In genomic region chr4:34976916-34977702, GRCm38 (mm10) we compare ENCODE assay signal across 17 mouse cellular contexts.
DNase-seq lines count a peak whose midpoint lies in the region; ATAC-seq and TF ChIP-seq lines count a peak whose summit lies in the region.
"Had no signal": no experiment of that assay in that cellular context is flagged by ENCODE, and none has a peak within 500 bp of the region (broad histone marks: within the 10 kb centered on the region; RNA-seq: fewer than 3 reads in every experiment).

No protein-coding gene starts in this region.

- no peak for TF ChIP-seq CTCF in midbrain, postnatal 0 days (IDR thresholded peaks at IDR 0.05)

- H3K9ac ChIP-seq in heart, embryonic 14.5 days (ENCODE audit: low read length): no peak overlapping the region
- no peak overlapping the region for H3K9ac ChIP-seq in midbrain, embryonic 14.5 days (replicated peaks; ENCODE audit: low read length)
- no peak overlapping the region for H3K9ac ChIP-seq in midbrain, postnatal 0 days (replicated peaks; ENCODE audit: low read length, poor library complexity, severe bottlenecking)
- H3K9ac ChIP-seq: embryonic facial prominence, embryonic 13.5 days; hindbrain, embryonic 14.5 days; limb, embryonic 15.5 days had no signal

- 87% methylated on average over 4 of the region's 4 CpGs for WGBS in heart, embryonic 14.5 days
- WGBS in midbrain, embryonic 14.5 days: 94% methylated on average over 4 of the region's 4 CpGs
- WGBS in midbrain, postnatal 0 days: 92% methylated on average over 4 of the region's 4 CpGs

- peak overlapping the region; percentile 54 for H3K4me2 ChIP-seq in heart, embryonic 14.5 days (ENCODE audit: low read length)
- no peak overlapping the region for H3K4me2 ChIP-seq in midbrain, embryonic 14.5 days (ENCODE audit: low read length)
- H3K4me2 ChIP-seq in midbrain, postnatal 0 days (ENCODE audit: low read depth, low read length, poor library complexity, severe bottlenecking): no peak overlapping the region
- H3K4me2 ChIP-seq: embryonic facial prominence, embryonic 13.5 days; hindbrain, embryonic 14.5 days; limb, embryonic 15.5 days had no signal

- H3K4me1 ChIP-seq in heart, embryonic 14.5 days (ENCODE audit: control insufficient read depth in 2 of 2, insufficient read depth in 2 of 2, low read length in 2 of 2): peaks cover 13 to 22% of the 10 kb centered on the region in 2 experiments; a peak in 3 of 4 replicates
- peaks cover 4% of the 10 kb centered on the region; the same call in 1 of the 2 replicates for H3K4me1 ChIP-seq in midbrain, embryonic 14.5 days (ENCODE audit: control insufficient read depth, insufficient read depth, low read length)
- H3K4me1 ChIP-seq in midbrain, postnatal 0 days (ENCODE audit: insufficient read depth, low read length): no peaks in the 10 kb centered on the region; the same call in 1 of the 2 replicates

- no peak overlapping the region for H3K4me3 ChIP-seq in heart, embryonic 14.5 days (ENCODE audit: control insufficient read depth in 1 of 2, insufficient read depth in 1 of 2, low read depth in 1 of 2, low read length in 2 of 2)
- H3K4me3 ChIP-seq in midbrain, embryonic 14.5 days (replicated peaks; ENCODE audit: low read depth, low read length): no peak overlapping the region
- H3K4me3 ChIP-seq in midbrain, postnatal 0 days (ENCODE audit: low read depth, low read length): no peak overlapping the region
- H3K4me3 ChIP-seq: embryonic facial prominence, embryonic 13.5 days; limb, embryonic 15.5 days had no signal

- peak overlapping the region; percentile 68 to 85 for H3K27ac ChIP-seq in heart, embryonic 14.5 days (replicated peaks in 1 of 2; ENCODE audit: control insufficient read depth in 1 of 2, insufficient read depth in 1 of 2, low read depth in 2 of 2, low read length in 2 of 2)
- 0 out of 2 replicates have a peak overlapping the region, but pooled peaks have one; percentile 5 for H3K27ac ChIP-seq in midbrain, embryonic 14.5 days (replicated peaks; ENCODE audit: low read depth, low read length)
- H3K27ac ChIP-seq in midbrain, postnatal 0 days (ENCODE audit: low read depth, low read length): no peak overlapping the region
- H3K27ac ChIP-seq: embryonic facial prominence, embryonic 13.5 days; hindbrain, embryonic 14.5 days; kidney, postnatal 0 days; limb, embryonic 15.5 days had no signal

- DNase-seq in adrenal gland, postnatal 10 days: peak; percentile 41
- no peak for DNase-seq in adrenal gland, postnatal 25 days
- DNase-seq in heart, postnatal 4 days: no peak
- peak; percentile 28 to 32 for DNase-seq in kidney, postnatal 36 days
- no peak for DNase-seq in kidney, postnatal 14 days
- DNase-seq in midbrain, embryonic 14.5 days: no peak
- DNase-seq in midbrain, postnatal 0 days (ENCODE audit: low spot score): no peak
- DNase-seq: kidney, adult 11 months; spleen, adult 18-20 months had no signal

- no peaks in the 10 kb centered on the region for H3K9me3 ChIP-seq in heart, embryonic 14.5 days (ENCODE audit: control insufficient read depth, low read length)
- no peaks in the 10 kb centered on the region for H3K9me3 ChIP-seq in midbrain, embryonic 14.5 days (ENCODE audit: control insufficient read depth, low read length)
- no peaks in the 10 kb centered on the region for H3K9me3 ChIP-seq in midbrain, postnatal 0 days (ENCODE audit: low read length)
- H3K9me3 ChIP-seq: G1E; limb, embryonic 15.5 days had no signal

- no peaks in the 10 kb centered on the region for H3K27me3 ChIP-seq in heart, embryonic 14.5 days (ENCODE audit: control insufficient read depth, insufficient read depth, low read length)
- H3K27me3 ChIP-seq in midbrain, embryonic 14.5 days (ENCODE audit: control insufficient read depth, insufficient read depth, low read length): no peaks in the 10 kb centered on the region
- H3K27me3 ChIP-seq in midbrain, postnatal 0 days (ENCODE audit: insufficient read depth, low read length): no peaks in the 10 kb centered on the region
- H3K27me3 ChIP-seq: embryonic facial prominence, embryonic 13.5 days; limb, embryonic 15.5 days had no signal

- no peaks in the 10 kb centered on the region for H3K36me3 ChIP-seq in heart, embryonic 14.5 days (ENCODE audit: control insufficient read depth, insufficient read depth, low read length)
- H3K36me3 ChIP-seq in midbrain, embryonic 14.5 days (ENCODE audit: control insufficient read depth, insufficient read depth, low read length): no peaks in the 10 kb centered on the region
- no peaks in the 10 kb centered on the region for H3K36me3 ChIP-seq in midbrain, postnatal 0 days (ENCODE audit: insufficient read depth, low read length)
- H3K36me3 ChIP-seq: embryonic facial prominence, embryonic 13.5 days; G1E; limb, embryonic 15.5 days had no signal

- no peak for ATAC-seq in heart, embryonic 14.5 days (ENCODE audit: insufficient number of reproducible peaks, insufficient read depth, low FRiP score, low read depth)
- no peak for ATAC-seq in midbrain, embryonic 14.5 days (ENCODE audit: low FRiP score, low TSS enrichment)
- ATAC-seq in midbrain, postnatal 0 days (ENCODE audit: low FRiP score): no peak
- ATAC-seq: activated CD4-positive, CD25-positive, alpha-beta regulatory T cell, adult 4 months; midbrain, embryonic 16.5 days had no signal

Comparison
In these comparisons a context has a peak if more than half of its experiments do, and no peak if none do; other contexts are left out.
1. DNase-seq: peak in adrenal gland, postnatal 10 days (single experiment) and kidney, postnatal 36 days (2 of 2); none in adrenal gland, postnatal 25 days (single experiment), heart, postnatal 4 days (single experiment), kidney, postnatal 14 days (single experiment), midbrain, embryonic 14.5 days (single experiment) and midbrain, postnatal 0 days (single experiment).